Mouse (Mus musculus) retina, adult 2 months (tissue): ENCODE measurements around the gene Ipo4.

Experiments
- DNase-seq: peaks from one replicate; pipeline ENCODE4 v3.0.0-alpha.2; 2012; ENCODE audit warnings: low read depth, low spot score

The Ipo4 gene

DNA sequence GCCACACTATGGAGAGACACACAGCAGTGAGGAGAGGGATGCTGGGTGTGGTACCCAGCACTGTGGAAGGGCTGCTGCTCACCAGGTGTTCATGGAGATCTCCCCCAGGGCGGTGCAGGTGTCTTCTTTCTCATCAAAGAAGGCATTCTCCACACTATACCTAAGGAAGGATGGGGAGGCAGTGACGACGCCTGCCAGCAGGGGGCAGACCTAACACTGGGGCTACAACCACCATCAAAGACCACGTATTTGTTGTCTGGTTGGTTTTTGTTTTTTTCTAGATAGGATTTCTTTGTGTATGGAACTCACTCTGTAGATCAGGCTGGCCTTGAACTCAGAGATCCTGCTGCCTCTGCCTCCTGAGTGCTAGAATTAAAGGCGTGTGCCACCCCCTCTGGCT lies 6.4 kb downstream of the Ipo4 start:
- DNase-seq, result no peak

DNA sequence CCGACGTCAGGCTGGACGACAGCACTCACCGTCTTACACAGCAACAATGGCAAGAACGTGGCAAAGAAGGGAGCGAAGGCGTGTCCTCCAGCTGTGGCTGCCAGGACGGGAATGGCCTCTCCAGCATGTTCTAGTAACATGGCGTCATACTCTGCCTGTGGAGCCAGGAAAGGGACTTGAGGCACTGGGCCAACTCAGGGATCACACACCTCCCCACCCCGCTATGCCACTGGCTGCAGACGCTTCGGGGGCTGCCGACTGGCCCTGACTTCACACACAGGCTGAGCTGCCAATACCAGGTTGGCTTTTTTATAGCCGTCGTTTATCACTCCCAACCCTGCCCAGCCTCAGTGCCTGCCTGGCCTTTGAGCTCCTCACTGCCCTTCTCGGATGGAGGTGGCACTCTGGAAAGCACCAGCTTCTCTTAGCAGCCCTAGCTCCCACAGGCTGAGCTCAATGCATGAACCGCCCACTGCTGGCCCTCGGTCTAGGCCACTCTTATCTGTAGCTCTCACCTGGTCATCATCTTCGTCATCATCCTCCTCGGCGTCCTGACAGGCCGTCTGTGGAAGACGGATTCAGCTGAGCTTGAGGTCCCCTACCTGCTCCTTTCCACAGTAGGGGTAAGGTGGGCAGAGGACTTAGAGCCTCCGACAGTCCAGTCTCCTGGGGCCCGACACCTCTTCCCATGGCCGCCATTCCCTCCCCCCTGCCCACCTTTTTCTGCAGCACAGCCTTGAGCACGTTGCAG lies 7.5 kb downstream of the Ipo4 start:
- no peak for DNase-seq

GRCm38 (mm10) chr14:55618486-55619195 lies 17.1 kb downstream of the Ipo4 start:
- DNase-seq, result no peak

- no peak for DNase-seq
These were observed 17.9 kb downstream of the Ipo4 start, which contains the start of gene Rec8 for GRCm38 (mm10) chr14:55617822-55618221. TSS of gene Rec8 (plus strand) at chr14:55618037.

DNA sequence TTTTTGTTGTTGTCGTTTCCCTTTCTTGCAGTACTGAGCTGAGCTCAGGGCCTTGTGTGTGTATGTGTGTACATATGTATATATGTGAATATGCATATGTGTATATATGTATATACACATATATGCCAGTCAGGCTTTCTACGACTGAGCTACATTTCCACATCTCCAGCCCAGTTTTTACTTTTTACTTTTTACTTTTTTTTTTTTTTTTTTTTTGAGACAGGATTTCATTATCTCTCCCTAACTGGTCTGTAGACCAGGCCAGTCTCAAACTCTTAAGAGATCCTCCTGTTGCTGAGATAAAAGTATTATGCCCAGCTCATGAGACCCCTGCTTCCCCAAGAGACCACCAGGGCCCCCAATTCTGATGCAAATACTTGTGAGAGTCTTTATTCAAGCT lies 18.9 kb downstream of the Ipo4 start:
- no peak for DNase-seq

DNA sequence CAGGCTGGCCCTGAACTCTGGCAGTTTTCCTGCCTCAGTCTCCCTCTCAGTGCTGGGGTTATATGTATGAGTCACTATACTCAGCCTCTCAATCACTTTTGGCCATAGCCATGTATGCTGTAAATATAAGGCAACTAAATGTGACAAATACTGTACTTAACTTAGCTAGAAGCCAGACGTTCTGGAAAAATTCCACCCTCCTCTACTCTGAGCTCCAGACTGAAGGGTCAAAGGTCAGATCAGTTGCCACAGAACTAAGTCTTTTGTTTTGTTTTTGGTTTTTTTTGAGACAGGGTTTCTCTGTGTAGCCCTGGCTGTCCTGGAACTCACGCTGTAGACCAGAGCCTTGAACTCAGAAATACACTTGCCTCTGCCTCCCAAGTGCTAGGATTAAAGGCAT lies 19.9 kb downstream of the Ipo4 start:
- DNase-seq, result no peak

DNA sequence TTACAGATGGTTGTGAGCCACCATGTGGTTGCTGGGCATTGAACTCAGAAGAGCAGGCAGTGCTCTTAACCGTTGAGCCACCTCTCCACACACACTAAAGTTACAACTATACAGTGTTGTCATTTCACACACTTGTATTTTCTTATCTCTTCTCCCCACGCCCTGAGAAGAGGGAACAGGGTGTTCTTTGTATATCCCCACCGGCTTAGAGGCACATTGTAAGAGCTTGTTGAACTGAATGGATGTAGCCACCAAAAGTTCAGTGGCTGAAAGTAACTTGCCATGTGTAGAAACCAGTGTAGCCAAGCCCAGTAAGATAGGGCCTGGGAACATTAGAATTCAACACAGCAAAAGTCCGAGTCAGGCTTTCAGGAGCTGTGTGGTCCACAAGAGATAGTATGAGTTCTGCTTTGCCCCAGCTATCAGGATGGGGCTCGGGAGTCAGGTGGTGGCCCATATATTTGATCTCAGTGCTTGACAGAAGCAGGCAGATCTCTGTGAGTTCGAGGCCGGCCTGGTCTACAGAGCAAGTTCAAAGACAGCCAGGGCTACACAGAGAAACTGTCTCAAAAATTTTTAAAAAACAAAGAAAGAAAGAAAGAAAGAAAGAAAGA lies 21.1 kb downstream of the Ipo4 start:
- no peak for DNase-seq

DNA sequence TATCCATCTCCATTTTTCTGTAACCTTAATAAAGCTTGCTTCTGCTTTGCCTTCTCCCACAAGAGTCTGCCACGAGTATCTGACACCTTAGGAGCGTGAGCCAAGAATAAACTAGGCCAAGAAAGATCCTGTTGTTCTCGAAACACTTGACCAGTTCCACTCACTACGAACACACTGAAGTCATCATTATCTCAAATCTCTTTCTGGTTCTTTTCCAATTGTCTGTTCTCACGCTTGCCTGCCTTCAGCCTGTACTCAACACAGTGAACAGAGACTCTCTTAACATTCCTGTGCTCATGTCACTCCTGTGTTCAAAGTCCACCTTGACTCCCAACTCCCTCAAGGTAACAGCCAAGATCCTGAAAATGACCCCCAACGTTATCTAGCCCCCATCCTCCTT lies 22.4 kb downstream of the Ipo4 start:
- DNase-seq, result no peak

GRCm38 (mm10) chr14:55608339-55608738 lies 27.4 kb downstream of the Ipo4 start:
- no peak for DNase-seq

- DNase-seq, result no peak
These were observed 29.9 kb downstream of the Ipo4 start for GRCm38 (mm10) chr14:55605743-55606459.

GRCm38 (mm10) chr14:55604823-55605222 lies 30.9 kb downstream of the Ipo4 start:
- no peak for DNase-seq

DNA sequence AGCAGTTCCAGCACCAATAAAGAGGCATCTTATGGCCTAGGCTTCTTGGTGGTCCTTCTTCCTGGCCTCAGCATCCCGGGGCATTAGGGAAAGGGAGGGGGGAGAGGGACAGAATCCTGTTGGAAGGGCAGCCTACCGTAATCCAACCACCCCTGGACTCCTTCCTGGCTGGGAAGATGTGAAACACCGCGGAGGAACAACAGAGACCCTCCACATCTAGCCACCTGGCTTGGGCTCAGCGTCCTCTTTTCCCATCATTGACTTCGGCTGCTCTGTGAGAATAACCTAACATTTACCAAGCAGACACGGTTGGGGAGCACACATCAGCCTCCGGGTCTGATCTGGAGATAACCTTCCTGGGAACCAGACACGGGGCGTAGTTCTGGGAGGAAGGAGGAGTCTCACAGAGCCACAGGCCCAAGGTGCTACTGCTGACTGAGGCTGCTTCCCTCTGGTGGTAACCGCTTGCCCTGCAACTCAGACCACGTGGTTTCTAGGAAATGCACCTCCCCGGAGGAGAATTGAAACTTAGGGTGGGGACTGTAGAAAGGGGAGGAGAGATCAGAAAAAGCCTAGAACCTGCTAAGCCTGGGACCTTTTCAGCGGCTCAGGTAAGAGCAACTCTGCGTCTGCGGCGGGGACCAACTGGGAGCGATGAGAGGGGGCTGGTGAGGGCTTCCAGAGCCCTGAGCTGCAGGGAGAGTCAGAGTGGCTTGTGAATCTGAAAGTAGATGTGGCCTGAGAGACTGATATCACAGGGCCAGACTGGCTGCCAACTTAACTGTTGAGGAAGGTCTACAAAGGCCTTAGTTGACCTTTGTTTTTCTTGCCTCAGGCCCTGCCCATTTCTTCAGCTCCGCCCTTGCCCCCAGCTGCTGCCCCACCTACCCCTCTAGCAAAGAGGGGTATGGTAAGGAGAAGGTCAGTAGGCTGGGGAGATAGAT lies 31.9 kb downstream of the Ipo4 start:
- DNase-seq, result peak; percentile 60

DNA sequence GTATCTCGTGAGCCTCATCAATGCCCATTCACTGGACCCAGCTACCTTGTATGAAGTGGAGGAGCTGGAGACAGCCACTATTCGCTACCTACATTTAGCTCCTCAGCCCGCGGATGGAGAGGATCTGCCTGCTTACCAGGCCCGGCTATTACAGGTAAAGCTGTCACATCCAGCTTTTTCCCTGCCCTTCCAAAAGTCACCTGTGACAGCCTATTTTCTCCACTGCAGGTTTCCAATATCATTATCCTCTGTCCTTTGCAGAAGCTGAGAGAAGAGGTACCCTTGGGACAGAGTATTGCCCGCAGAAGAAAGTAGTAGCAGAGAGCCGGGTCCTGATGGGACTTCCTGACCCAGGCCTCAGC lies 32.5 kb downstream of the Ipo4 start, which contains the start of gene Irf9:
Gene Irf9 (plus strand): TSS at position 301 of the 362 bp plus-strand sequence.
- DNase-seq, result no peak

GRCm38 (mm10) chr14:55598521-55599390 lies 37.0 kb downstream of the Ipo4 start:
- no peak for DNase-seq

DNA sequence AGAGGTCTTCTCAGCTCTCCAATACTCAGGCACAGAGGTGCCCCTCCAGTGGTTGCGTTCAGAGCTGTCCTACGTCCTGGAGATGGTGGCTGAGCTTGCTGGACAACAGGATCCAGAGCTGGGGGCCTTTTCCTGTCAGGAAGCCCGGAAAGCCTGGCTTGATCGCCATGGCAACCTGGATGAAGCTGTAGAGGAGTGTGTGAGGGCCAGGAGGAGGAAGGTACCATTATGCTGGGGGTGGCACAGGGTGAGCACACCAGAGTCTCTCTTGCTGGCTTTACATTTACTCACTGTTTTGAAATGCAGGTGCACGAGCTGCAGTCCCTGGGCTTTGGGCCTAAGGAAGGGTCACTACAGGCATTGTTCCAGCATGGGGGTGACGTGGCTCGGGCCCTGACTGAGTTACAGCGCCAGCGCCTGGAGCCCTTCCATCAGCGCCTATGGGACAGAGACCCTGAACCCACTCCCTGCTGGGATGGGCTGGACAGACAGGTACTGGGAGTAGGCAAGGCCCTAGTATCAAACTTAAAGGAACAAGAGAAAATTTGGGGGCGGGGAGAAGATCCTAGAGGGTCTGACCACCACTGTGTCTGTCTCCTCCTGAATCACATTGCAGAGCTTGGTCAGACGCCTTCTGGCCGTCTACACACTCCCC lies 39.6 kb downstream of the Ipo4 start:
- no peak for DNase-seq

DNA sequence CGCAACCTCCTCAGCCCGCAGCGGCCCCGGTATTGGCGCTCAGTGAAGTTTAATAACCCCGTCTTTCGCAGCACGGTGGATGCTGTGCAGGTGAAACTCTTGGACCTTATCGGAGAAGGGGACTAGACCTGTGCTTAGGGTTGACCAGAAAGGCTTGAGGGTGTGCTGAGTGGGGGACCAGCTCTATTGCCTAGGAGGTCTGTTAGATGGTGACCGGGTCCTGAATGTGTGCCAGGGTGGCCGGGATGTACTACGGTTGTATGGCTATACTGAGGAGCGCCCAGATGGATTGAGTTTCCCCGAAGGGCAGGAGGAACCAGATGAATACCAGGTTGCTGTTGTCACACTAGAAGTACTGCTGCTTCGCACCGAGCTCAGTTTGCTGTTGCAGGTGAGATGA lies 43.5 kb downstream of the Ipo4 start:
- DNase-seq, result no peak

- peak; percentile 83 for DNase-seq
These were observed 44.3 kb downstream of the Ipo4 start, which contains the start of gene Rnf31 for GRCm38 (mm10) chr14:55591331-55591891. TSS of gene Rnf31 (plus strand) at chr14:55591708.

GRCm38 (mm10) chr14:55590748-55591330 lies 44.9 kb downstream of the Ipo4 start, which contains the start of gene Psme2:
TSS of gene Psme2 (minus strand) at chr14:55591113.
- DNase-seq, result no peak
